Mouse (Mus musculus): Measurements from ENCODE around the gene Reep6. TPM values are rescaled to one million over a fixed set of nuclear protein-coding genes. Genes with fewer than 3 reads are reported as not detected.
"Not testable (repeated sequence)": the region's sequence is repeated elsewhere in the genome, so short reads cannot be mapped to it uniquely, and the experiment has no call there.

Gene Reep6
- total RNA-seq, 1 experiment from 2014 or later = 45.2 TPM

DNA sequence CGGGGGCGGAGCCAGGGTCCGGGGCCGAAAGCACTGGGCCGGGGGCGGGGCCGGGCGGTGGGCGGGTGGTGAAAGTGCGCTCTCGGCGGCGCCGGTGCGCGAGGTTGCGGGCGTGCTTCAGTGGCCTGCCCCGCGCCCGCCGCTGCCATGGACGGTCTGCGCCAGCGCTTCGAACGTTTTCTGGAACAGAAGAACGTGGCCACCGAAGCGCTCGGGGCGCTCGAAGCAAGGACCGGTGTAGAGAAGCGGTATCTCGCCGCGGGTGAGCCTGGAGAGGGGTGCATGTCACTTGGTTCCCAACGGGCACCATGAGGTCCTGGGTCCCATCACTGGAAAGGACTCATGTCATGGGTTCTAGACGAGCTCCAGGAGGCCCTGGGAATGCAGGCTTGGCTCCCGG lies 331 bp downstream of the Reep6 start:
- DNase-seq = no peak

DNA sequence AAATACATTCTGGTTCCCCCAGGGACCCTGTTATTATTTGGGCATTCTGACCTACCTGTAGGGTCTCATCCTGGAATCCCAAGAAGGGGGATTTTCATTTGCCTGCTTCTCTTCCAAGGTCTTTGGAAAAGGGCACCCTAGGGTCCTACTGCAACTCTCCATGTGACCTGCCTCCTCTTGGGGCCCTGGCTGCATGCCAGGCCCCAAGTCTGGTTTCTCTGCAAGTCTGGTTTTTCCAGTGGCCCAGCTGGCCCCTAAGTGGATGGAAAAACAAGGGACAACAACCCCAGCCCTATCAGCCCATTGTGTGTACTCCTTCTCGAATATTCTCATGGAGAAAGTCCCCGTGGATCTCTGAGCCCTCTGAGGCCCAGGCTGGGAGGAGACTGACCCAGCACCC lies 1.1 kb downstream of the Reep6 start:
- DNase-seq = no peak

DNA sequence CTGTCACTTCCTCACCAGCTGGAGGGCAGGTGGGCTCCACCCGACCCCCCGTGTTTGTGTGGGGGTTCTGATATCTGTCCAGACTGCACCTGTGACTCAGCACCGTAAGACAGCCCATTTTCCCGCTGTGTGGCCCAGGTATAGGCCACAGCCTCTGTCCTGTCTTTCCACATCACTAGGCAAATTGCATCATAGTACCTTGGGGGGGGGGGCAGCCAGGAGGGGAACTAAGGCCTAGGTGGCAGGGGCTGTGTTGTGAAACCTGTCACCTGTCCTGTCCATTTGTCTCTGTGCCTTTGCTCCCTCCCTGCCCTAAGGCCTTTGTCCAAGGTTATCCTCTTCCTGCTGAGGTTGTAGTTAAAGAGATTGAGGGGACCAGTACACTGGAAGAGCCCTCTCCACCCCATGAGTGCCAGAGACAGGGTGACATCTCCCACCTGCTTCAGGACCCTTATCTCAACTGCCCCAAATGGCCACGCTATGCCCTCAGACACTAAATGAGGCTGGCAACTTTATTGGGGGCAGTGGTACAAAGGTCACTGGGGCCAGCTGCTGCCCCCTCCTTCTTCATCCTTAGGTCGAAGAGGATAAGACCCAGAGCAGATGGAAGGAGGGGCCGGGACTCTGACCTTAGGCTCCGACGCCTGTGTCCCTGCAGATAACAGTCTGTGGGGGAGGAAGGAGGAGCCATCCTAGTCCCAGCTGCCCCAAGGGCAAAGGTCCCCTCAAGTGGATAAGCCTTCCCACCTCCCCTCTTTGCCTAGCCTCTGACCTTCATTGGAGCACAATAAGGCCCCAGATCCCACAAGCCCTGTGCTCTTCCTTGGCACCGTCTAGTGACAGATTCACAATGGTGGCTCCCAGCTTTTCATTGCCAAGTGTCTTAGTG lies 2.1 kb downstream of the Reep6 start:
- DNase-seq = no peak

DNA sequence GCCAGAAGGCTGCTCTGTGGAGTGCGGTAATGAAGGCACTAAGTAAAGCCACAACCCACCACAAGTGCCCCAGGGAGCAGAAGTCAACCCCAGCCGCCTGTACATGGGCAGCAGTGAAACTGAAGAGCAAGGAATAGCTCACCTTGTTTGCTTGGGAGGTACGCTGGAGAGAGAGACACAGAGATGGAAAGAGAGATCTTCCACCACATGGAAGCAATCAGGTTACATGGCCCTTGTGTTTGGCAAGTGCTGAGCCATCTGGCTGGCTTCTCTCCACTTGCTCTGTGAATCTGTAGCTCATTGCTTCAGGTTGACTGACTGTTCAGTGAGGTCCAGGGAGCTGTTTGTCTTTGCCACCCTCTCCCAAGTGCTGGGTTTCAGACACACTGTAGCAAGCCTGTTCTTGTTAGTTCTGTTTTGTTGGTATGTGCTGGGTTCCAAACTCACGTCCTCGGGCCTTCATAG lies 2.8 kb downstream of the Reep6 start:
- DNase-seq = no peak

DNA sequence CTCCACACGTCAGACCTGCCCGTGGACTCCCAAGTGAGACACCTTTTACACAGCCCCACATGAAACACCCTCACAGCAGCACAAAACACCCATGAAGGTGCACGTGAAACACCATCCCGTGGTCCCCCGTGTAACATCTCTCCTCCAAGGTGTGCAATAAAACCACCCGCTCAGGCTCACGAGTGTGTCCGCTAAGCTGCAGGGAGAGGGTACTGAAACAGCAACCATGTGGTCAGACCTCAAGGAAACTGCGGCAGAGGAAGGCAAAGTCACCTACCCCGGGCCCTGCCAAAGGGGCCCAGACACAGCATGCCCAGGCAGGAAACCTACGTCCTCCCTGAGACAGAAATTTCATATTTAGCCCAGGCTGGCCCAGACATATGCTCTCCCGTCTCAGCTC lies 6.5 kb downstream of the Reep6 start:
- DNase-seq = no peak

DNA sequence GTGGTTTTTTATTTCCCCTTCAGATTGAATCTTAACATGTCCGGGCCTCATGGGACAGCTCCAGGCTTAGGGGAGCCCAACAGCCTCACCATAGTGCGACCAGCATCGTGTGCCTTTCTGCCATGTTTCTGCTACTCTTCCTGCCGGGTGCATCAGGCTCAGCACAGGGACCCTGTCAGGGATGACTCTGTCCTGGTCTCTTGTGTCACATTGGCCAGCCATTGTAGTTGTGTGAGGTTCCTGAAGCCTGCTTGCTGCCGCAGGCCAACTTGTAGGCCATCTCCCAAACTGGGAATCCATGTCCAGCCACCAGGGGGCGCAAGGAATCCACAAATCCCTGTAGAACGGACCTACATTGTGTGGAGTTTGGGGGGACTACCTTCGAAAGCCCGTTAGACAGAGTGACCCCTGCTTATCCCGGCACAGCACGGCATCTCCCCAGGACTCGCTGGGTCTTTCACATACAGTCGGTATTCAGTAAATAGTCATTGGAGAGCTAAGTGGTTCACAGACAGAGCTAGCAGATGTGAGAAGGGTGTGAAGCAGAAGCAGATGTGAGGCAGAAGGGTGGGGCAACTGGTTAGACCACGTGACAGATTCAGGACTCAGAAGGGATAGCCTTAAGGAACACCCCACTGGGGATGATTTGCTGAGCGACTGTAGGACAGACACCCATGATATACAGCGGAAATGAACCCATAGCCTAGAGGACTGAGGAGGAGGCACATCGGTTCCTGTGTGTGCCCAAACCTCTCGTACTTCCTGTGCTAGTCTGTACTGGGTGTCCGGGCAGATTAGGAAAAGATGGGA lies 10.4 kb downstream of the Reep6 start:
- peak; percentile 91 for DNase-seq

DNA sequence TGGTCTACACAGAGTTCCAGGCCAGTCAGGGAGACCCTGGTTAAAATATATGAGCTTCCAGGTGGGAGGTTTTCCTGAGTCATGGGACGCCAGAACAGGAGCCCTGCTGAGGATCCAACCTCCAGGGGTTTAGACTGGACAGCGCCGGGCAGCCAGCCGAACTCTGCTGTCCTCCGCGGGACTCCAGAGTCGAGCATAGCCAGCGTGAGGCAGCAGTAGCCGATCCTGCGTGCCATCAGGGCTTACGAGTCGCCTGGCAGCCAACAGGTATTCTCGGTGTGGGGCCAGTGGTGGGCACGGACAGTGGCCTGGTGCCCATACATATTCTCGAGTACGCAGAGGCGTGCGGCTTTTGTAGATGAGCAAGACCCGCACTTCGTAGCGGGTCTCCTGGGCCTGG lies 11.3 kb downstream of the Reep6 start:
- DNase-seq = no peak

DNA sequence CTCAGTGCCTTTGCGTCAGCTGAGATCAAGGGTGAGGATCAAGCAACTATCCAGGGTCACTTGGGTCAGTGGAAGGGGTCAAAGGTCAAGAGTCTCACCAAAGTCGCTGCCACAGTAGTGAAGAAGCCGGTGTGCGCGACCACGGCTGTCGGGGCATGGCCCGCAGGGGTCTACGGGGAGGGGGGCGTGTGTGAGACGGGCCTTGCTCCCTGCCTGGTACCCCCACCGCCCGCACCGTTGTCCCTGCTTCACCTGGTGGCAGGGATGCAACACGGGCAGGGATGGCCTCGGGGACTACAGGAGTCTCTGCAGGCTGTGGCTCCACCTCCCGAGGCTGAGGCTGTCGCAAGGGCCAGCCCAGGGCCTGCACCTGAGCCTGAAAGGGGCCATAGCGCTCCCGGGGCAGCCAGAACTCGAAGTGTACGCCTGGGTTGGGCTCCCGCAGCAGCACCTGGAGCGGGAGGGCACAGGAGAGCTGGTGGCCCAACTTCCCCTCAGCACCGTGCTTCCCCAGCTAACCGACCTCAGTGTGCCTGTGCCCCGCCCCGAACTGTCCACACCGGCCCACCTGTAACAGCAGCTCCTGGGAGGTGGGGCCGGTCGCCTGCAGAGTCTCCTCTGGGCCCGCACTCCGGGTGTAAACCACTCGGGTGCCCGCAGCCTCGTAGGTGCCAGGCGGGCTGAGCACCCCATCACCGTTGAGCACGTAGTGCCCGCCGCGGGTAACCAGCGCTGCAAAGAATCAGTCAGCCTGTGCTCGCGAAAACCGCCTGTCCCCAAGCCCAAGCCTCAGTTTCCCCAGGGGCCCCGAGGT lies 11.9 kb downstream of the Reep6 start:
- no peak for DNase-seq

DNA sequence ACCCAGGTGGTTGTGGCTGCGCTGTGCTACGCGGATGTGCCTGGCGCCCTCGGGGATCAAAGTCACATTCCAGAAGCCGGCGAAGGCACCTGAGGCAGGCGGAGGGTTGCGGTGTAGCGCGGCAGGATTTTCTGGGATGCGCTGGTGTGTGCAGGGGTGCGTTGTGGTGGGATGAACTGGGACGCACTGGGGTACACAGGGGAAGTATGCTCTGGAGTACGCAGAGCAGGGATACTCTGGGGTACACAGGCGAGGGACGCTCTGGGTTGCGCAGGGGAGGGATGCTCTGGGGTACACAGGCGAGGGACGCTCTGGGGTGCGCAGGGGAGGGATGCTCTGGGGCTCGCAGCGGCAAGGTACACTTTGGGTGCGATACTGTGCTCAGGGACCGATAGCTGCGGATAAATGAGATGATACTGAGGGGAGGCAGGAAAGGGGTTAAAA lies 12.6 kb downstream of the Reep6 start:
- no peak for DNase-seq

DNA sequence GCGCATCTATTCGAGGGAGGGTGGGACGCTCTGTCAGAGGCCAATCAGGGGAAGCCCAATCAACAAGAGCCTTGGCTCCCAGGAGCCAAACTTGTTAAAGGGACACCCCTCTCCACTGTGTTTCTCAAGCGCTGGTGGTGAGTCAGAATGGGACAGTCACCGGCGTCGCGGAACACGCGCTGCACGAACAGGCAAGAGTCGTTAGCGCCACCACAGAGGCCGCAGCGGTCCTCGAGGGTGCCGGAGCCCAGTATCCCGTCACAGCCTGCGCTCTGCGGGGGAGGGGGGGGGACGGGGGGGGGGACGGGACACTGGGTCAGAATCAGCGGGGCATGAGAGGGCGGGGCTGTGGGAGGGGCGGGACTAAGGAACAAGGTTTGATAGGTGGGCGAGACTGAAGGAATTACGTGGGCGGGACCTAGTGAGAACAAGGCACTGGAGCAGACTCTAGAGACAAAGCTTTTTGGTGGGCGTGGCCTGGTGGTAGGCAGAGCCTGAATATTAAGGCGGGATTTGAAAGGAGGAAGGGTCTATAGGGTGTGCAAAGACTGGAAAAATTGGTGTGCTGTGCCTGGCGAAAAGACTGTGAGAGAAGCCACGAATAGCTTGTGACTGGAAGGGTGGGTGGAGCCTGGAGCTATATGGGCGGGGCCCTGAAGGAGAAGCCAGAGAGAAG lies 13.1 kb downstream of the Reep6 start:
- DNase-seq = peak; percentile 80

DNA sequence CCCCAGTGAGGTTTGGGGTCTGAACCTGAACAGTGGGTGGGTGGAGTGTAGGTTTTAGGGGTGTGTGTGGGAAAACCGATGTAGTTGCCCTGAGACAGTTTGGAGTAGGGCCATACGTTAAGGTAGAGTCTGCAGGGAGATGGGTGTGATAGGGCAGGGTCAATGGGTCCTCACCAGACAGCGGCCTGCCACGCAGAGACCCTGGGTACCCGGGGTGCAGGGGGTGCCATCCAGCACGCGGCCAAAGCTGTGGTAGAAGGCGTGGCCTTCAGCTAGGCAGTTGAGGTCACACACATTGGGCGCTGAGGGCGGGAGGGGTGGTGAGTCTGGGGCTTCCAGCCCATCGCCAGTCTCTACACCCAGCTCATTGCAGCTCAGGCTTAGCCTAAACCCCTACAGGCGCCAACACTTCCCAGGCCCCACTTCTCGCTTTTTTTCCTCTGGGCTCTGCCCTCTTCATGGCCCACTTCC lies 13.7 kb downstream of the Reep6 start:
- DNase-seq = no peak

DNA sequence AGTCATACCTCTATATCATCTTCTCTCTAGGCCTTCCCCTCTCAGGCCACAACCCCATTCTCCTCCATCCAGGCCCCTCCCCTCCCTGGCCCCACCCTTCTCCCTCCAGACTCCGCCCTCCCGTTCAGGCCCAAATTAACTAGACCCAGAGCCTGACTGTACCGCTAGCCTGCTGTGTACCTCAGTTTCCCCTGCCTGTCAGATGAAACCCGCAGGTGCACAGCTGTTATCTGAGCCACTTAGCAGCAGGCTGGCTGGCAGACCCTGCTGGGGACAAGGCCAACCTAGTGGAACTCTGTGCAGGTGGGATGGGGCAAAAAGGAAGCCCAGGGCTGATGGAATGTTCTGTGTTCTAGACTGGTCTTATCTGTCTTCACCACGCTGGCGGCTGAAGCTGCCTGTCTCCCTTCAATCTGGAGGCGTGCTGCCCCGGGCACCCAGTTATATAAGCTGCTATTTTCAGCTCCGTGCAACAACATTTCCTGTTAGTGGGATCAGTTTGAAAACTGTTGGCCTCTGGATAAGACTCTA lies 14.4 kb downstream of the Reep6 start:
- DNase-seq = no peak

DNA sequence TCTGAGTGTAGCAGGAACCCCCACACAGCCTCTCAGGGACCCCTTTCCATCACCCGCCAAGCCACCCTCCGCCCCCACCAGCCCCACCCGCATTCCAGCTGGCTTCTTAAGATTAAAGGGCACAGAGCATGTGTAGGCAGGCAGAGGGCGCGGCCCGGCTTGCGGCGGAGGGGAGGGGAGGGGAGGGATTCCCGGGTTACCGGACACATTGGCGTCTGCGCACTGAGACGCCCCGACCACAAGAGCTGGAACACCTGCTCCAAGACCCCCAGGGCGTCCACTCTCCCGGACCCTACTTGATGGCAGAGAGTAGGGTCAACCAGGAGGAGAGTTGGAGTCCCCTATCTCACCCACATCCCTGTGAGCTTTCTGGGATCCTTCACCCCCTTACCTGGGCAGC lies 15.4 kb downstream of the Reep6 start:
- DNase-seq = no peak

DNA sequence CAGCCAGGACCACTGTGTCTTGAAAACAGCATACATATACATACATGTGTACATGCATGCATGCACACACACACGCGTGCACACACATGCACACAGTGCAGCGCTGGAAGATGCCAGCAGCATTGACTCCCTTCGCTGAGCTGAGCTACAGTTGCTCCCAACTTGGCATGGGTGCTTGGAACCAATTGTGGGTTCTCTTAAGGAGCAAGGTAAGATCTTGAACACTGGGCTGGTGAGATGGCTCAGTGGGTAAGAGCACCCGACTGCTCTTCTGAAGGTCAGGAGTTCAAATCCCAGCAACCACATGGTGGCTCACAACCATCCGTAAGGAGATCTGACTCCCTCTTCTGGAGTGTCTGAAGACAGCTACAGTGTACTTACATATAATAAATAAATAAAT lies 16.2 kb downstream of the Reep6 start:
- DNase-seq = not testable (repeated sequence)

DNA sequence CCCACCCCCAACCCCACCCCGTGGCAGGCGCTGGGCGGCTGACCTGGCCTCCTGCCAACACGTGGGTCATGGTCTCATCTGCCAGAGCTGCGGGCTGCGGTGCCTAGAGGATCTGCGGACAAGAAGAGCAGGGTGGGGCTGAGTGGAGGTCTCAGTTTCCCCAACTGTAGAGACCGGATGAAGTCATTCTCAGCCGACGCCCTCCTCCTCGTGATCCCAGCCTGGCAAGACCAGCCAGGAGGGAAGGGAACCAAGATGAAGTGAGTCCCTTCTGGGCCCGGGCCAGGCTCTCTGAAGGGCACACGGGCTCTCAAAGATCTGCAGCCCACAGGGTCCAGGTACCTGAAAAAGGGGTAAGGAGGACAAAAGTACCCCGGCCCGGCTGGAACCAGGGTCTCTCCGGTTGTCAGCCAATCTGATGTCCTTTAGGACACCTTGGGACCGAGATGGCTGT lies 17.8 kb downstream of the Reep6 start:
- no peak for DNase-seq

DNA sequence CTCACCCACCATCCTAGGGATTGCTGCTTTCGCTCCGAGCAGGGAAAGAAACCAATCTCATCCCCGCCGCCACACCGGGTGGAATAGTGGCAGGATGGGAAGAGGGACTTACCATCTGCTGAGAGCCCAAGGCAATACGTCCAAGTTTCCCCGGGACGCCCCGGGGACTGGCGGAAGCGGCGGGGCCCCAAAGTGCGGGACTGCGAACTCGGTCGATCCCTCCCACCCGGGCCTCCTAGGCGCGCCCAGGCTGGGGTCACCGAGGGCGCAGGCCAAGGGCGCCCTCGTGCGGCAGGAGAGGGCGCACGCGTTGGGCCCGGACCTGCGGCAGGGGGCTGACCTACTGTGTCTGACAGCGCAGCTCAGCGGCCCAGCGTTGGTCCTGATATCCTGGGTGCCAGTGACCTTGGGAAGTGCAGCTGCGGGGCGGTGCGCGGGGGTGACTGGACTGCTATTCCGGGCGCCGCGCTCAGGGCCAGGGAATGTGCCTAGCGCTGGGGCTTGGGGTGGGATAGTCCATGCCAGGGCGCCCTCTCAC lies 18.6 kb downstream of the Reep6 start, which contains the start of gene Adamtsl5:
TSS of gene Adamtsl5 (minus strand) at position 169 of the 538 bp plus-strand sequence.
- peak; percentile 73 for DNase-seq

DNA sequence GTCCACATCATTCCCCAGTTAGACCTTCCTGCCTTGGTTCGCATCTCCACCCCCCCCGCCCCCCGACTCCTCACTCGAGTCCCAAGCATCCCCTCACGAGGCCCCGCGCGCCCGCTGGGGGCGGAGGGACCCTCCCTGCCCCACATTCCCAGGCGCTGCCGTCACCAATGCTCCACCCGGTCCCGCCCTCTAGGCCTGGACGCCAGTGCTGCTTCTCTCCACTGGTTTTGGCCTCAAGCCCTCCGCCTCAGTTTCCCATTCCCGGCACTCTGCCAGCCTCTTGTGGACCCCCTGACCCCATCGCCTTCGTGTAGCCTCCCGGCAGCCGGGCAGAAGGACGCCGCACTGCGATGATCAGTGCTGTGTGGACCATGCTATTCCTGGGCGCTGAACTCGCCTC lies 19.2 kb downstream of the Reep6 start:
- DNase-seq = no peak

DNA sequence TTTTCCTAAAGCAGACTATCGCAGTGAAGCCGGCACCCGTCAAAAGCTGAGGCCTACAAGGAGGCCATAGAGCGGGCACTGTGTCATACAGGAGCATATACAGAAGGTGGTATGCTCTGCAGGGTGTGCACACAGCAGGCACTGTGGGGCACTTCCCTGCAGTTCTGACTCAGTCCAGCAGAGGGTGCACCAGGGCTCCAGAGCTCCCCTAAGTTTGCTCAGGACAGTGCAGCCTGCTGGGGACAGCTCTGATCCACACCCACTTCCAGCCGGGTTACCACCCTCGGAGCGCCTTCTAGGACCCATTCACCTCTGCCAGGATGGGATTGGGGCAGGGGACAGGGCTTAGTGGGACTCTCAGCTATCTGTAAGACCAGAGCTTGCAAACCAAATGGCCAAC lies 20.5 kb downstream of the Reep6 start:
- DNase-seq = peak; percentile 92

DNA sequence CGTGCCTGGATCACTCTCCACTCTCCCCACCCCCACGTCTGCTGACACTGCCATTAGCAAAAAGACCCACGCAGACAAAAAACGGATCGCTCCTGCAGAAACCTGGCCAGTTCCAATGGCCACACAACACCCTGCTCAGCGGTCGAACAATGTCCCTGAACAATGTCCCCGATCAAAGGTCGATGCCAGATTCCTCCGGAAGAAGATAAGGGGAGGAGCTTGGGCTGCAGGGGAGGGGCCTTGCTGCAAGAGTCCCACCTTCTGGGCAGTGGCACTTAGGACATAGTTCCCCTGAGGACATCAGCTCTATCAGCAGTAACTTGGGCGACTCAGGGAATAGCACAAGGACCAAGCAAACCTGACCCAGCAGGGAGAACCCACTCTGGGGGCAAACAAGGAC lies 22.1 kb downstream of the Reep6 start:
- DNase-seq = no peak

DNA sequence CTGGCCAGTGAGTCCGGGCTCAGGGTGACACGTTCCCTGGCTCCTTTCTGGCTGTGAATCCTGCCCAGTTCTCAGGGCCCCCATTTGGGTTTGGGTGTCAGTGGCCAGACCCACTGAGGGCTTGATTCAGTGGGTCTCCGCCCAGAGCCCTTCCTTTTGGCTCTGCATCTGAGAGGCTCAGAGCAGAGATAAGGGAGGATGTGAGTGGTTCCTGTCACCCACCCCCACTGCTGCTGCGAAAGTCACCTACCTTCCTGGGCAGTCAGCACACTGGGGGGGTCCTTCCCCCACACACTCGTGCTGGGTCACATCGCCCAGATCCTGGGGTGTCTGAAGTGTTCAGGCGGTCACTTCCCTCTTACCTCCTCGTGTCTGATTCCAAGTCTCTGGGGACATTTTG lies 23.0 kb downstream of the Reep6 start:
- DNase-seq = no peak

DNA sequence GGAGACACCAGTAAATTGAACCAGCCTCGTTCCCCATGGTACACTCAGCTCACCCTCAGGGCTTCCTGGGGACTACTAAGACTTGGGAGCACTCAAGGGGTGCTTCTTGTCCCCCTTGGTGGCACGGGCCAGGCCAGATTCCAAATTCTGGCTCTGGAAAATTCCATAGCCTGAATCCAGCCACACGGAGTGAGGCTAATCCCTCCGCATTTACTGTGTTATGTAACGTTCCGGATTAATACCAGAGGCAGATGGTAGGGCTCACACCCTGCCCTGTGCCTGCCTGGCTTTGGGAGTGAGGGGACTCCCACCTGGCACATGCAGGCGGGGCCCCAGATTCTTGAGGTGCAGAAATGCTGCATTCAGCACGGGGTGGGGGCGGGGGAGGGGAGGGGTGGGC lies 25.7 kb downstream of the Reep6 start:
- no peak for DNase-seq

Measured in adrenal gland, postnatal 14 days (tissue).